Mouse (Mus musculus): Measurements from ENCODE around the gene Pax9. TPM values are rescaled to one million over a fixed set of nuclear protein-coding genes. Genes with fewer than 3 reads are reported as not detected.
A peak's percentile ranks its signal among the peaks of the same experiment; 100 is the strongest.

The Pax9 gene
- total RNA-seq (2022), result not detected

GRCm38 (mm10) chr12:56691427-56692079 lies at the start of gene Pax9:
TSS of gene Pax9 (plus strand) at chr12:56691767.
- DNase-seq (ENCODE audit: low spot score in 2 of 2), result no peak

GRCm38 (mm10) chr12:56669451-56670122 lies 22.0 kb upstream of the Pax9 start:
- no peak for DNase-seq (ENCODE audit: low spot score in 2 of 2)

- DNase-seq (ENCODE audit: low spot score in 2 of 2), result no peak
These were observed 20.8 kb upstream of the Pax9 start for GRCm38 (mm10) chr12:56670795-56671194.

- no peak for DNase-seq (ENCODE audit: low spot score in 2 of 2)
These were observed 16.8 kb upstream of the Pax9 start for GRCm38 (mm10) chr12:56674726-56675125.

GRCm38 (mm10) chr12:56677620-56678019 lies 13.9 kb upstream of the Pax9 start:
- DNase-seq (ENCODE audit: low spot score in 2 of 2), result no peak

- no peak for DNase-seq (ENCODE audit: low spot score in 2 of 2)
These were observed 10.3 kb upstream of the Pax9 start for GRCm38 (mm10) chr12:56681096-56681811.

GRCm38 (mm10) chr12:56687640-56688481 lies 3.7 kb upstream of the Pax9 start:
- DNase-seq (ENCODE audit: low spot score in 2 of 2), result no peak

GRCm38 (mm10) chr12:56688482-56688840 lies 3.1 kb upstream of the Pax9 start:
- DNase-seq (ENCODE audit: low spot score in 2 of 2), result no peak

GRCm38 (mm10) chr12:56688920-56689319 lies 2.6 kb upstream of the Pax9 start:
- DNase-seq (ENCODE audit: low spot score in 2 of 2), result no peak

- no peak for DNase-seq (ENCODE audit: low spot score in 2 of 2)
These were observed 2.2 kb upstream of the Pax9 start for GRCm38 (mm10) chr12:56689331-56689730.

GRCm38 (mm10) chr12:56689736-56690135 lies 1.8 kb upstream of the Pax9 start:
- no peak for DNase-seq (ENCODE audit: low spot score in 2 of 2)

GRCm38 (mm10) chr12:56690366-56690765 lies 1.2 kb upstream of the Pax9 start:
- DNase-seq (ENCODE audit: low spot score in 2 of 2), result no peak

- DNase-seq (ENCODE audit: low spot score in 2 of 2), result no peak
These were observed 566 bp upstream of the Pax9 start for GRCm38 (mm10) chr12:56691001-56691400.

- no peak for DNase-seq (ENCODE audit: low spot score in 2 of 2)
These were observed 969 bp downstream of the Pax9 start for GRCm38 (mm10) chr12:56692536-56692935.

GRCm38 (mm10) chr12:56693411-56694098 lies 2.0 kb downstream of the Pax9 start:
- DNase-seq (ENCODE audit: low spot score in 2 of 2), result no peak

- no peak for DNase-seq (ENCODE audit: low spot score in 2 of 2)
These were observed 2.8 kb downstream of the Pax9 start for GRCm38 (mm10) chr12:56694361-56694760.

GRCm38 (mm10) chr12:56694936-56695335 lies 3.4 kb downstream of the Pax9 start:
- no peak for DNase-seq (ENCODE audit: low spot score in 2 of 2)

- DNase-seq (ENCODE audit: low spot score in 2 of 2), result peak in 1 of 2 experiments; percentile 12
These were observed 4.0 kb downstream of the Pax9 start for GRCm38 (mm10) chr12:56695358-56696173.

GRCm38 (mm10) chr12:56696174-56697010 lies 4.8 kb downstream of the Pax9 start:
- DNase-seq (ENCODE audit: low spot score in 2 of 2), result no peak

Measured in left cerebral cortex, adult 8-10 months (tissue).